Mouse (Mus musculus): ENCODE data around the gene Cad. TPM values are rescaled to one million over a fixed set of nuclear protein-coding genes. Genes with fewer than 3 reads are reported as not detected.
A peak's percentile ranks its signal among the peaks of the same experiment; 100 is the strongest.
"Not testable (repeated sequence)": the region's sequence is repeated elsewhere in the genome, so short reads cannot be mapped to it uniquely, and the experiment has no call there.

The Cad gene
- total RNA-seq (2021): 10 to 100 TPM; 17.1 to 21.6 TPM
- long read RNA-seq, experiment 1, full-length matches to known transcripts: 4 of 15 reads
- long read RNA-seq, experiment 1, partial matches to known transcripts: 7 of 15 reads
- long read RNA-seq, experiment 1, other reads (novel, unspliced or antisense): 4 of 15 reads
- long read RNA-seq, experiment 2, full-length matches to known transcripts: 2 of 17 reads
- long read RNA-seq, experiment 2, partial matches to known transcripts: 4 of 17 reads
- long read RNA-seq, experiment 2, other reads (novel, unspliced or antisense): 11 of 17 reads

DNA sequence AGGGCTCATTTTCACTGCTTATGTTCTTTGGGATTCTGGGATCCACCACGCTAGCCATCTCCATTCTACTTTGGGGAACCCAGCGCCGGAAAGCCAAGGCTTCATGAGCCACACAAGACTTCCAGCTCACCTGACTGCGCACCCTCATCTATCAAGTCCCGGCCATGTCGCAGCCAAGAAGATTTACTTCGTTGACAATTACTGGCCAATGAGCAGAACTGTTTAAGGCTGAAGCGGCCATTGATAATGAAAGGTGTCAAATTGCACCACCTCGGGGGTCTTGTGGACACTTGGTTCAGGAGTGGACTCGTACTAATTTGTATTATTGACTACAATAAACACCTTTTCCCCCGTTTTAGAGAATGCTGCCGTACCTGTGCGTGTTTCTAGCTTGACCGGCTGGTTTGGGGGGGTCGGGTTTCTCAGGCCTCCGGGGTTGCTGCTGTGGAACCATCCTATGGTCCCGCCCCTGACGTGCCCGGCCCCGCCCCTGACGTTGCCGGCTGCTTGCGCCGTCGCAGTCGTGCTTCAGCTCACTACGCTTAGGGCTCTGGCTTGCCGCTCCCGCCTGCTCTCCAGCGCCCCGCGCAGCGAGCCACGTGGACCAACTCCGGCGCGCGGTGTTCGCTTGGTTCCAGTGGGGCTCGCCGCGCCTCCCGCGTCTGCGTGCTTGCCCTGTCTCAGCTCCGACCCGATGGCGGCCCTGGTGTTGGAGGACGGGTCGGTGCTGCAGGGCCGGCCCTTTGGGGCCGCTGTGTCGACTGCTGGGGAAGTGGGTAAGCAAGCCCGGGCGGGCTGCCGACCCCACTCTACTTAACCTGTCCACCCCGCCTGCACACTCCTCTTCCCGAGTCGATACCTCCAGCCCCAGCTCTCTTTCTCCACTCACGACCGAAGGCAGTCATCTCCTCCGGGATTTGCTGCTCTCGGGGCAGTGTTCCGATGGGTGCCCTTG lies at the start of gene Cad:
Cad (plus strand) TSS at position 520 of the 955 bp plus-strand sequence.
- peak; percentile 33 for TF ChIP-seq CTCF (conservative IDR thresholded peaks at IDR 0.05)
- H3K4me3 ChIP-seq: peak within 1 kb of the TSS; percentile 78
- peak within 1 kb of the TSS; percentile 86 for H3K27ac ChIP-seq
- peak; percentile 93 to 96 for DNase-seq (ENCODE audit: low spot score in 2 of 2)

DNA sequence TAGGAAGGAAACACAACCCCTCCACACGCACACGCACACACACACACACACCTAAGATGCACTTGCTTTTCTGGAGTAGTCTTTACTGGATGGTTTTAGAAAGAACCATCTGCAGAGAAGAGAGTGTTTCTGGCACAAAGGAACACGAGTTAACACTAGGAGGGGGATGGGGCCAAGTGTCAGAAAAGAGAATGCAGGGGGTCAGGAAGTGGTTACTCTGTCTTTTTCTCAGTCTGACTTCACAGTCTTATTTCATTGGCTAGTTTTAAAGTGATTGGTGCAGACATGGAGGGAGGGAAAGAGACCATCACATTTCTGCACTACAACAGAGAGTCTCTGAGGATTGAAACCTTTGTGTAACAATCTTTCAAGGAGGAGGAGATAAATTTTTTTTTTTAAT lies 41.8 kb upstream of the Cad start:
- no peak for DNase-seq (ENCODE audit: low spot score in 2 of 2)
- TF ChIP-seq CTCF (conservative IDR thresholded peaks at IDR 0.05): no peak
- no peak overlapping the region for H3K4me3 ChIP-seq

DNA sequence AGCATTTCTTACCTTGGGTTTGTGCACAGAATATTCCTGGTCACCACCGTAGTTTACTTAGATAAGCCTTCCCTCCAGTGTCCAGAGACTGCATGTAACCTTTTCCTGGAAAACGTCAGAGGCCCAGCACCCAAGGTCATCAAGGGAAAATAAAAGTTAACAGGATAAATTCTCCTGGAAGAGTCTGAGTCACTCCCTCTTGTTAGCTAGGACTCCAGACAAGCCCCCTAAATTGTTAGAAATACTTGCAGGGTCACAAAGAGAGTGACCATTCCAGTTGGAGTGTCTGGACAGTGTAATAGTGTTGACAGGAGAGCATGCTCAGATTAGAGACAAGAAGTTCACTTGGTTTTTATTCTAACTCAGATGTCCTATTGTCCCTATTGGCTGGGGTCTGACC lies 38.7 kb upstream of the Cad start:
- TF ChIP-seq CTCF (conservative IDR thresholded peaks at IDR 0.05): no peak
- no peak overlapping the region for H3K27ac ChIP-seq
- no peak overlapping the region for H3K4me3 ChIP-seq
- DNase-seq (ENCODE audit: low spot score in 2 of 2): no peak

More for the DNA sequence above, 41.8 kb upstream of the Cad start:
- no peak overlapping the region for H3K27ac ChIP-seq

GRCm38 (mm10) chr5:31021790-31022189 lies 32.8 kb upstream of the Cad start:
- H3K4me3 ChIP-seq; H3K27ac ChIP-seq; DNase-seq (ENCODE audit: low spot score in 2 of 2): not testable (repeated sequence)
- 0 out of 2 replicates have a peak, but pooled peaks have one; percentile 6 for TF ChIP-seq CTCF (conservative IDR thresholded peaks at IDR 0.05)

- TF ChIP-seq CTCF (conservative IDR thresholded peaks at IDR 0.05): no peak
- no peak for DNase-seq (ENCODE audit: low spot score in 2 of 2)
- no peak overlapping the region for H3K4me3 ChIP-seq
- no peak overlapping the region for H3K27ac ChIP-seq
Observed at GRCm38 (mm10) chr5:31022690-31023089, 31.9 kb upstream of the Cad start.

- DNase-seq (ENCODE audit: low spot score in 2 of 2): no peak
- no peak overlapping the region for H3K27ac ChIP-seq
- no peak overlapping the region for H3K4me3 ChIP-seq
- TF ChIP-seq CTCF (conservative IDR thresholded peaks at IDR 0.05): no peak
Observed at GRCm38 (mm10) chr5:31023254-31023653, 31.3 kb upstream of the Cad start.

- no peak overlapping the region for H3K27ac ChIP-seq
- H3K4me3 ChIP-seq: no peak overlapping the region
- DNase-seq (ENCODE audit: low spot score in 2 of 2): no peak
- TF ChIP-seq CTCF (conservative IDR thresholded peaks at IDR 0.05): no peak
Observed at GRCm38 (mm10) chr5:31024641-31025040, 29.9 kb upstream of the Cad start.

DNA sequence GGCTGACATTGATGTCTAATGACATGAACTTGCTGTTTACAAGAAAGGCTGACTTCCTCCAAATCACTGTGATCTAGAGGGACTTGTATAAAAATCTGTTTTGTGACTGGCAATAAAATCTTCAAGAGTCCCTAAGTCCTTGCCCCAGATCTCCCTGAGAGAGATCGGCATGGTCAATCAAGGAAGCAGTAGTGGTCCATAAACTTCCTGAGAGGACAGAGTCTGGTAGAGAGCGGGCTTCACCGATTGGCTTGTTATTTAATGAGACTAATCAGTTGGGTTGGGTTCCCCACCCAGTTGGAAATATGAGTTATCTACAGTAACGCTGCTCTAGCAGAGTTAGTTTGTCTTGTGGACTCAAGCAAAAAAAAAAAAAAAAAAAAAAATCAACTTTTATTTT lies 23.7 kb upstream of the Cad start:
- no peak for TF ChIP-seq CTCF (conservative IDR thresholded peaks at IDR 0.05)
- no peak for DNase-seq (ENCODE audit: low spot score in 2 of 2)
- Histone ChIP-seq H3K27ac (no peak overlapping the region), H3K4me3 (no peak overlapping the region)

- no peak overlapping the region for H3K27ac ChIP-seq
- TF ChIP-seq CTCF (conservative IDR thresholded peaks at IDR 0.05): no peak
- no peak for DNase-seq (ENCODE audit: low spot score in 2 of 2)
- H3K4me3 ChIP-seq: no peak overlapping the region
Observed at GRCm38 (mm10) chr5:31031508-31031907, 23.1 kb upstream of the Cad start.

GRCm38 (mm10) chr5:31034669-31035068 lies 19.9 kb upstream of the Cad start:
- DNase-seq (ENCODE audit: low spot score in 2 of 2): no peak
- Histone ChIP-seq H3K4me3 (no peak overlapping the region), H3K27ac (no peak overlapping the region)
- no peak for TF ChIP-seq CTCF (conservative IDR thresholded peaks at IDR 0.05)

DNA sequence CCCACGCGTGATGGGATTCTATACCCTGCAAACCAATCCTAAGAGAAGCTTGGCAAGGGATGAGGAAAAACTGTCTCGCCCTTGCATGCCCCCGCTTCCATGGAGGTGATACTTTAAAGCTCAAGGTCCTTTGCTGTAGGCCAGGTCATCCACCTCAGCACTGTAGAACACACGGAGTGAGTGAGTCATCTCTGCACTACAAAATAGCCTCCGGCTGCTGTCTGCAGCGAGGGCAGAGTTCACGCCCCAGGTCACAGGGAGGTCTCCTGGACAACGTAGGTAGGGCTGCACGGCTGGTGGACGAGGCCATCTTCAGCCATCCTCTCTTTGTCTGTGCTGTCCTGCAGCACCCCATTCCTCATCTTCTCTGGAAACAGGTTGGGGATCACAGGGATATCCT lies 18.0 kb upstream of the Cad start:
- not testable (repeated sequence) for H3K27ac ChIP-seq; H3K4me3 ChIP-seq; DNase-seq (ENCODE audit: low spot score in 2 of 2)

- H3K4me3 ChIP-seq: no peak overlapping the region
- H3K27ac ChIP-seq: no peak overlapping the region
- no peak for TF ChIP-seq CTCF (conservative IDR thresholded peaks at IDR 0.05)
- no peak for DNase-seq (ENCODE audit: low spot score in 2 of 2)
Observed at GRCm38 (mm10) chr5:31038171-31038845, 16.3 kb upstream of the Cad start.

GRCm38 (mm10) chr5:31046416-31046815 lies 8.2 kb upstream of the Cad start:
- DNase-seq (ENCODE audit: low spot score in 2 of 2): no peak
- H3K27ac ChIP-seq: no peak overlapping the region
- H3K4me3 ChIP-seq: no peak overlapping the region
- no peak for TF ChIP-seq CTCF (conservative IDR thresholded peaks at IDR 0.05)

Measured in layer of hippocampus, adult 2 months (tissue).